Mouse (Mus musculus) ES-Bruce4 (cell line): Measurements from ENCODE around the gene Lamb3. TPM values are rescaled to one million over a fixed set of nuclear protein-coding genes. Genes with fewer than 3 reads are reported as not detected.

Source experiments
- H3K27ac ChIP-seq: 2 replicates; pipeline ENCODE4 v1.5.1; 2012; ENCODE audit warnings: low read length, inconsistent platforms; ENCODE audit not compliant: insufficient read depth
- H3K27me3 ChIP-seq: 2 replicates; pipeline ENCODE4 v1.6.1; 2012; ENCODE audit warnings: mild to moderate bottlenecking, low read length, inconsistent platforms; ENCODE audit not compliant: control insufficient read depth, poor library complexity, insufficient read depth, severe bottlenecking
- H3K36me3 ChIP-seq: 2 replicates; pipeline ENCODE4 v1.6.1; 2012; ENCODE audit warnings: inconsistent platforms, mild to moderate bottlenecking, low read length, moderate library complexity; ENCODE audit not compliant: control insufficient read depth, poor library complexity, insufficient read depth, severe bottlenecking
- H3K4me1 ChIP-seq: one replicate; pipeline ENCODE4 v1.8.1; 2011; ENCODE audit warnings: low read length; ENCODE audit not compliant: control insufficient read depth, insufficient read depth
- H3K4me3 ChIP-seq: 2 replicates; pipeline ENCODE4 v1.5.1; 2011; ENCODE audit warnings: low read depth, mild to moderate bottlenecking, low read length
- H3K9ac ChIP-seq: 2 replicates; pipeline ENCODE4 v1.6.1; 2012; ENCODE audit warnings: low read depth, mild to moderate bottlenecking, inconsistent platforms; ENCODE audit not compliant: poor library complexity, severe bottlenecking
- H3K9me3 ChIP-seq: replicated peaks from 2 replicates; pipeline ENCODE4 v1.6.1; 2012; ENCODE audit warnings: mild to moderate bottlenecking, low read length, inconsistent platforms; ENCODE audit not compliant: control insufficient read depth, poor library complexity, insufficient read depth, severe bottlenecking
- CTCF ChIP-seq: IDR thresholded peaks from one replicate; pipeline ENCODE4 v1.8.1; 2011; ENCODE audit warnings: low read depth, low read length
- EP300 ChIP-seq: IDR thresholded peaks from 2 replicates; pipeline ENCODE4 v1.6.1; 2011; ENCODE audit warnings: low read depth, low read length; ENCODE audit not compliant: insufficient read depth
- POLR2A ChIP-seq: IDR thresholded peaks from one replicate; pipeline ENCODE4 v1.8.1; 2011; ENCODE audit warnings: low read length; ENCODE audit not compliant: insufficient read depth
- polyA plus RNA-seq: library from polyadenylated mRNA; stranded (reverse); fragments of >200 nt; gene quantifications from 2 replicates; pipeline ENCODE4 v1.2.4, GENCODE M21; 2011; ENCODE audit warnings: low read depth; ENCODE audit not compliant: missing spikeins, insufficient read depth, insufficient read length

The Lamb3 gene
- polyA plus RNA-seq, 1 experiment = 6.4 TPM

DNA sequence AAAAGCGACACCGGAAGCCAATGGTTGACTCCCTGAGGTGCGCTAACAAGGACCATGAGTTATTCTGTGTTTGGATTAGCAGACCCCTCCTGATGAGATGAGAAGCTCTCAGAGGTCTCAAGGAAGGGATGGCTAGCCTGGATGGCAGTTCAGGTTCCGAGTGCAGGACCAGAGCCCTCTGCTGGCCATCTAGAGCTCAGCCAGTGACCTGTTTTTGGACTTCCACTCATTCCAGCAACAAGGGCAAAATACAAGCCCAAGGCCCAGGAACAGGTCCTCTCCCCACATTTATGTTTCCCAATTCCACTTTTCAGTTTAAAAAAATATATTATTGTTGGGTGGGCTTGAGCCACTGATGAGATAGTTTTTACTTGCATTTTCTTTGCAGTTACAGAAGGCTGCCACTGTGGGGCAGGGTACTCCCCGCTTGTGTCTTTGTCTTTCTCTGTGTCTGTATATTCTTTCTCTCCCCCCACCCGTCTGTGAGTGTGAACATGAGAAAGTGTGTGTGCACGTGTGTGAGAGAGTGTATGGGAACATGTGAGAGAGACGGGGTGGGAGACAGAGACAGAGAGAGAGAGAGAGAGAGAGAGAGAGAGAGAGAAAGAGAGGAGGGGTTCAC is 175.5 kb downstream of the Lamb3 start:
- TF ChIP-seq EP300 (no peak), CTCF (peak; percentile 84)
- H3K9me3 ChIP-seq = no peaks in the 10 kb centered on the region

DNA sequence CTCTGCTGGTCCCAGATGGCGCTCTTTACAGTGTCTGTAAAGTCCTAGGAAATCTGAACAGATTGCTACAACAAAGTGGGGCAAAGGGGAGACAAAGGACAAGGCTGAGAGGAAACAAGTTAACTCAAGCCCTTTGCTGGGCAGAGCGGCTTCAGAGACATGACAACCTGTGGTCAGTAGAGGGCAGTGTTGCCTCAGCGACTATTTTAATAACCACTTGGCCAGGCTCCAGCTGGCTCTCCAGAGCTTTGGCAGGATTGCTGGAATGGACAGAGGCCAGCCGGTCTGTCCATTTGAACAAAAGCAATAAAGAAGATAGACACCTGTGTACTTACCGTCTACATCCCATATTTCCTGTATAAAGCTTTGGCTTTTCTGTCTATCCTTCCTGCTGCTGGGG is 178.6 kb downstream of the Lamb3 start:
- no peaks in the 10 kb centered on the region for H3K27me3 ChIP-seq
- H3K4me1 ChIP-seq = no peaks in the 10 kb centered on the region
- no peak overlapping the region for H3K4me3 ChIP-seq
- H3K27ac ChIP-seq = no peak overlapping the region
- H3K36me3 ChIP-seq = no peaks in the 10 kb centered on the region
- TF ChIP-seq CTCF (peak; percentile 86), POLR2A (no peak)
- H3K9ac ChIP-seq = no peak overlapping the region
- H3K9me3 ChIP-seq = no peaks in the 10 kb centered on the region

More for the DNA sequence above, 175.5 kb downstream of the Lamb3 start:
- Histone ChIP-seq H3K27me3 (no peaks in the 10 kb centered on the region), H3K36me3 (no peaks in the 10 kb centered on the region), H3K9ac (no peak overlapping the region), H3K4me1 (no peaks in the 10 kb centered on the region), H3K27ac (no peak overlapping the region), H3K4me3 (peak overlapping the region; percentile 53)

DNA sequence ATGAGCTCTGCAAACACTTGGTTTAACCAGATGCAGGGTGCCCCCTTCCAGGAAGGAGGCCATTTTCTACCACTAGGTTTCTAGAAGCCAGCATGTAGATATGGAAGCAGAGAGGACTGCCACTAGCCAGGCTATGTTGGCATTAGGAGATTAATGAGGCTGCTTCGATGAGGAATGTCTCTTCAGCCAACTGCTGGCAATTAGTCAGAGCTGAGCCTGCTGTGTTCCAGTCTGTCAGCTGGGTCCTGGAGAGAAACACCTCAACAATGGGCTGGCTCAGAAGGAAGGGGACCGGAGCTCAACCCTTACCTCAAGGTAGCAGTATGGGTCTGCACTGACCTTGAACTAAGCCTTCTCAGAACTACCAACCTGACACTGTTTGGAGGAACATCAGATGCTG is 179.7 kb downstream of the Lamb3 start:
- Histone ChIP-seq H3K36me3 (no peaks in the 10 kb centered on the region), H3K27me3 (no peaks in the 10 kb centered on the region), H3K27ac (no peak overlapping the region), H3K9ac (no peak overlapping the region), H3K4me3 (no peak overlapping the region), H3K4me1 (no peaks in the 10 kb centered on the region), H3K9me3 (no peaks in the 10 kb centered on the region)
- TF ChIP-seq EP300 (no peak), POLR2A (no peak), CTCF (no peak)

DNA sequence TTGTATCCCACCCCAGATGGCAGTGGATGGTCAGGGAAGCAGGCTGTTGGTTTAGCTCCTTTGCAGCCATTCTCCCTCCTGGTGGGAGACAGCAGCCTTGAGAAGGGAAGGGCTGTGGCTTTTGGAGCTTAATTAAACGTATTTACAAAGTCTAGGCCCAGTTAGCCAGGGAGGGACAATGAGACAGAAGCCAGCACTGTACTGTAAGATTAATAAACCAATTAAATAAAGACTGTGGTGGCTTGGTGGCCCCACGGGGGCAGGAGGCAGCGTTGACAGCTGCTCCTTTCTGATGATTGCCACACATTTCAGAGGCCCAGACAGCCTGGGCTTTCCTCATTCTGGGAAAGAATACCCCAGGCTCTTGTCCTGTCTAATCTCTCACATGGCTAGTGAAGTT is 182.0 kb downstream of the Lamb3 start:
- H3K9ac ChIP-seq = no peak overlapping the region
- H3K27ac ChIP-seq = no peak overlapping the region
- H3K4me1 ChIP-seq = no peaks in the 10 kb centered on the region
- no peaks in the 10 kb centered on the region for H3K36me3 ChIP-seq
- H3K9me3 ChIP-seq = no peaks in the 10 kb centered on the region
- no peaks in the 10 kb centered on the region for H3K27me3 ChIP-seq
- H3K4me3 ChIP-seq = no peak overlapping the region
- no peak for TF ChIP-seq POLR2A
- no peak for TF ChIP-seq EP300
- TF ChIP-seq CTCF = no peak

DNA sequence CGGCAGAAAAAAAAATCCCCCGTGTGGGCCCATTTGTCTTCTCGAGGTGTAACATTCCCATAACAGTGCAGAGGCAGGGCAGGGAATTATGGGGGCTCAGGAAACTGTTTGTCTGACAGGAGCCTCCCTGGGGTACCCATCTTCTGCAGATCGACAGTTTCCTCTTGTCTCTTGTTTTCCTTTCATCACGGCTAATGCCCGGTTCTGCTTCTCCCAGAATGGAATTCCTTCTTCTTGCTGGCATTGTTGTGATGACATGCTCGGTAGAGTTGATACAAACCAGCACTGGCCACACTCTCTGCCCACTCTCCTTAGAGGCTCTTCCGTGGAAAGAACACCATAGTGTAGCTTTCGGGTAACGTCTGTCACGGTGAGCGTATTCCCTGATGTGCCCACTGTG is 182.5 kb downstream of the Lamb3 start:
- Histone ChIP-seq H3K36me3 (no peaks in the 10 kb centered on the region), H3K9ac (no peak overlapping the region), H3K9me3 (no peaks in the 10 kb centered on the region), H3K4me3 (no peak overlapping the region), H3K4me1 (no peaks in the 10 kb centered on the region), H3K27me3 (no peaks in the 10 kb centered on the region), H3K27ac (no peak overlapping the region)
- TF ChIP-seq CTCF (no peak), EP300 (no peak), POLR2A (no peak)

DNA sequence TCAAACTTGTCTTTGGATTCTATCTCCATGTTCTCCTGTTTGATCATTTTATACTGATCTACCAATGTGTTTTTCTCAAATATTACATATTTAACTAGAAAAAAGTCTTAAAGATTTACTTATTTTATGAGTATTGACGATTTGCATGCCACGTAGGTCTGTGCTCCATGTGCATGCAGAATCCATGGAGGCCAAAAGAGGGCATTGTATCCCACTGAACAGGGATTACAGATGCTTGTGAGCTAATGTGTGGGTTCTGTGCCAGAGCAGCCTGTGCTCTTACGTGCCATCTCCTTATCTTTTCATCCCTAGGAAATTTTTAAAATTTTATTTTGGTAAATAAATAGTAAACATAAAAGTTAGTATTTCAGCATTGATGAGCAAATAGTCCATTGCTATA is 184.8 kb downstream of the Lamb3 start:
- no peak overlapping the region for H3K9ac ChIP-seq
- no peak overlapping the region for H3K27ac ChIP-seq
- no peaks in the 10 kb centered on the region for H3K27me3 ChIP-seq
- no peak overlapping the region for H3K4me3 ChIP-seq
- H3K36me3 ChIP-seq = no peaks in the 10 kb centered on the region
- no peaks in the 10 kb centered on the region for H3K4me1 ChIP-seq
- TF ChIP-seq CTCF = no peak
- TF ChIP-seq POLR2A = no peak
- H3K9me3 ChIP-seq = no peaks in the 10 kb centered on the region

Other genes starting within 250 kb of the Lamb3 start
- gene Syt14, start 171.9 kb upstream of the Lamb3 start, polyA plus RNA-seq = 12.8 and 14.7 TPM in 2 replicates
- gene Diexf, start 77.4 kb upstream of the Lamb3 start, polyA plus RNA-seq = 66.4 and 70.6 TPM in 2 replicates
- 18.1 and 18.6 TPM in 2 replicates for gene Irf6, start 54.6 kb upstream of the Lamb3 start, polyA plus RNA-seq
- 9.3 and 10.9 TPM in 2 replicates for gene A130010J15Rik, start 39.7 kb upstream of the Lamb3 start, polyA plus RNA-seq
- not detected in 2 replicates for gene Traf3ip3, start 6.0 kb upstream of the Lamb3 start, polyA plus RNA-seq
- gene Hsd11b1, start 56.4 kb downstream of the Lamb3 start, polyA plus RNA-seq = not detected in 2 replicates
- gene G0s2, start 65.5 kb downstream of the Lamb3 start, polyA plus RNA-seq = not detected in 2 replicates
- gene Camk1g, start 162.6 kb downstream of the Lamb3 start, polyA plus RNA-seq = 0.37 and 0.54 TPM in 2 replicates